ENCODE assay signal across 25 mouse cellular contexts in genomic region chr11:102803453-102803852, GRCm38 (mm10). TPM values are rescaled to one million over a fixed set of nuclear protein-coding genes. Genes with fewer than 3 reads are reported as not detected.
"Had no signal": no experiment of that assay in that cellular context is flagged by ENCODE, and none has a peak within 500 bp of the region (broad histone marks: within the 10 kb centered on the region; RNA-seq: fewer than 3 reads in every experiment).

No protein-coding gene starts in this region.

- H3K9me3 ChIP-seq: heart, embryonic 10.5 days; heart, embryonic 12.5 days; hindbrain, embryonic 13.5 days; hindbrain, embryonic 15.5 days; limb, embryonic 15.5 days; liver, embryonic 12.5 days had no signal

- H3K4me1 ChIP-seq: hindbrain, embryonic 13.5 days; hindbrain, embryonic 15.5 days; limb, embryonic 13.5 days; liver, embryonic 12.5 days had no signal

- H3K27ac ChIP-seq: heart, embryonic 10.5 days; hindbrain, embryonic 13.5 days; hindbrain, embryonic 15.5 days; hindbrain, postnatal 0 days; limb, embryonic 13.5 days; limb, embryonic 15.5 days; liver, embryonic 12.5 days had no signal

- H3K4me3 ChIP-seq: heart, embryonic 10.5 days; heart, embryonic 12.5 days; hindbrain, embryonic 13.5 days; hindbrain, embryonic 15.5 days; limb, embryonic 13.5 days; limb, embryonic 15.5 days; liver, embryonic 12.5 days had no signal

- ATAC-seq: hindbrain, postnatal 0 days; intestine, embryonic 16.5 days; liver, embryonic 12.5 days had no signal

- DNase-seq: gastrocnemius, postnatal 14 days; gastrocnemius, postnatal 36 days; heart, adult 18-20 months; heart, postnatal 10 days; kidney, adult 18-20 months; kidney, adult 8-10 months; kidney, postnatal 10 days; kidney, postnatal 25 days; layer of hippocampus, adult 9-11 months; layer of hippocampus, postnatal 36 days; left cerebral cortex, postnatal 4 days had no signal

- H3K27me3 ChIP-seq: heart, embryonic 12.5 days; hindbrain, embryonic 13.5 days; hindbrain, embryonic 15.5 days; limb, embryonic 13.5 days; limb, embryonic 15.5 days; liver, embryonic 12.5 days had no signal

- H3K9ac ChIP-seq: heart, embryonic 12.5 days; hindbrain, embryonic 13.5 days; hindbrain, embryonic 15.5 days; limb, embryonic 13.5 days; limb, embryonic 15.5 days; liver, embryonic 12.5 days had no signal

- H3K4me2 ChIP-seq: heart, embryonic 12.5 days; hindbrain, embryonic 13.5 days; hindbrain, embryonic 15.5 days; limb, embryonic 13.5 days; limb, embryonic 15.5 days; liver, embryonic 12.5 days had no signal

- H3K36me3 ChIP-seq: liver, embryonic 12.5 days had no signal

RNA-seq across cellular contexts. Expression of gene Gjc1, which starts 16.0 kb away (rescaled TPM):
- total RNA-seq: hematopoietic stem cell, adult 5-6 weeks had no signal

RNA-seq across cellular contexts. Expression of gene Higd1b, which starts 32.2 kb away (rescaled TPM):
- total RNA-seq: hematopoietic stem cell, adult 5-6 weeks; liver, adult 2 months had no signal
- polyA plus RNA-seq: heart, embryonic 10.5 days; heart, embryonic 12.5 days; hindbrain, embryonic 11.5 days; intestine, embryonic 14.5 days; kidney, embryonic 14.5 days; limb, embryonic 13.5 days; liver, adult 2 months; liver, embryonic 12.5 days had no signal
